Mouse (Mus musculus) liver, embryonic 16.5 days (tissue): ENCODE data around the gene Wasl. TPM values are rescaled to one million over a fixed set of nuclear protein-coding genes. Genes with fewer than 3 reads are reported as not detected.

Experiments
- ATAC-seq: fragments of 200-750 bp; cut with Nextera tagmentation; 2 replicates; pipeline ENCODE4 v1.8.0; 2017; ENCODE audit warnings: low read depth, mild to moderate bottlenecking, moderate number of reproducible peaks, moderate library complexity
- H3K27ac ChIP-seq: fragments of 300-500 bp; sonication (generic); 2 replicates; pipeline ENCODE4 v1.5.1; 2014; ENCODE audit warnings: mild to moderate bottlenecking, low read length
- H3K27me3 ChIP-seq: fragments of 300-500 bp; sonication (generic); 2 replicates; pipeline ENCODE4 v1.6.1; 2014; ENCODE audit warnings: low read depth, low read length, mixed read lengths; ENCODE audit not compliant: control insufficient read depth, insufficient read depth
- H3K36me3 ChIP-seq: fragments of 300-500 bp; sonication (generic); 2 replicates; pipeline ENCODE4 v1.6.1; 2014; ENCODE audit warnings: mild to moderate bottlenecking; ENCODE audit not compliant: control insufficient read depth, insufficient read depth
- H3K4me1 ChIP-seq: fragments of 300-500 bp; sonication (generic); 2 replicates; pipeline ENCODE4 v1.6.1; 2014; ENCODE audit warnings: low read depth, low read length, mixed read lengths; ENCODE audit not compliant: control insufficient read depth
- H3K4me2 ChIP-seq: fragments of 300-500 bp; sonication (generic); 2 replicates; pipeline ENCODE4 v1.6.1; 2014; ENCODE audit warnings: low read depth, low read length, mixed read lengths
- H3K4me3 ChIP-seq: fragments of 300-500 bp; sonication (generic); 2 replicates; pipeline ENCODE4 v1.5.1; 2014; ENCODE audit warnings: low read depth, mild to moderate bottlenecking, low read length
- H3K9ac ChIP-seq: fragments of 300-500 bp; sonication (generic); 2 replicates; pipeline ENCODE4 v1.6.1; 2014; ENCODE audit warnings: low read depth, low read length
- H3K9me3 ChIP-seq: fragments of 300-500 bp; sonication (generic); replicated peaks from 2 replicates; pipeline ENCODE4 v1.6.1; 2016; ENCODE audit warnings: low read length; ENCODE audit not compliant: control insufficient read depth
- WGBS: fragments of 180-500 bp; shearing (Covaris S2); extraction: QIAGEN DNeasy Blood & Tissue Kit; methylation state at CpG from one replicate; pipeline ENCODE4 v1.1.7; 2014; ENCODE audit not compliant: insufficient replicate concordance; 5-methylcytosine and 5-hydroxymethylcytosine counted together
- polyA plus RNA-seq: library from polyadenylated mRNA; unstranded; fragments of >200 nt; fragmentation: Nextera tagmentation; extraction: Ambion mirVana; gene quantifications from 2 replicates; pipeline ENCODE4 v1.2.1, GENCODE M21; 2015

Wasl gene
- polyA plus RNA-seq, 1 experiment from 2014 or later, result 26.1 TPM

DNA sequence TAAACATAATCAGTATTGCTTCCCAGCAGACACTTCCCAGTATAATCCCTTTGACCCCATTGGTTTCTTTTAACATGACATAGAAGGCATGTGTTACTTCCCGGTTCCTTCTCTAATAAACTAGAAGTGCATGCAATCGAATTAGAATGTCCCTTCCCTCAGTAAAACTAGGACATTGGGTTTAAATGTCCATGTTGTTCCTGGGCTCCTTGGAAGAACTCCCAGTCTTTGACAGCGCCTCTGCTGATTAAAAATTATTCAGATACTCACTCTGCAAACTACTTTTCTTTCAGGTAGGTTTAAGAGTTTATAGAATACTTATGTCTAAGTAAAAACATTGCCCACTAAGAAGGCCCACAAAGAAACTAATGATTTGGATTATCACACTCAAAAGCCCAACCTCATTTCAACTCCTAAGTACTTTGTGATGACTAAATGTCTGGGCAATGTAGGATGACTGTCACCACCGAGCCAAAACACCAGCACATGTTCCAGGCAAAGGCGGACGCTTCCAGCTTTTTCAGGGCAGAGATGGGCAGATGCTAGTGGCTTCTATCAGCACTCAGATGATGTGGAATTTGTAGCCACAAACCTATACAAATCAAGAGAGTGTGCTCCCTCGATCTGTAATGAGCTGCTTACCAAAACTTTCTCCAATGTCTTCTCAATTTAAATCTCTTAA, 52.6 kb downstream of the Wasl start:
- Histone ChIP-seq H3K27me3 (no peaks in the 10 kb centered on the region), H3K4me1 (no peaks in the 10 kb centered on the region), H3K27ac (no peak overlapping the region), H3K9me3 (no peaks in the 10 kb centered on the region), H3K9ac (no peak overlapping the region), H3K4me3 (no peak overlapping the region), H3K4me2 (no peak overlapping the region), H3K36me3 (peaks cover 12% of the 10 kb centered on the region)
- 80% methylated on average over 7 of the region's 7 CpGs for WGBS
- ATAC-seq, result no peak

- 67% methylated on average over 4 of the region's 4 CpGs for WGBS
- no peaks in the 10 kb centered on the region for H3K9me3 ChIP-seq
- no peak overlapping the region for H3K4me2 ChIP-seq
- H3K27ac ChIP-seq, result no peak overlapping the region
- H3K36me3 ChIP-seq, result peaks cover 7% of the 10 kb centered on the region
- H3K9ac ChIP-seq, result no peak overlapping the region
- H3K4me1 ChIP-seq, result no peaks in the 10 kb centered on the region
- no peaks in the 10 kb centered on the region for H3K27me3 ChIP-seq
- ATAC-seq, result no peak
- H3K4me3 ChIP-seq, result no peak overlapping the region
Observed at GRCm38 (mm10) chr6:24610358-24610757, 54.5 kb downstream of the Wasl start.

DNA sequence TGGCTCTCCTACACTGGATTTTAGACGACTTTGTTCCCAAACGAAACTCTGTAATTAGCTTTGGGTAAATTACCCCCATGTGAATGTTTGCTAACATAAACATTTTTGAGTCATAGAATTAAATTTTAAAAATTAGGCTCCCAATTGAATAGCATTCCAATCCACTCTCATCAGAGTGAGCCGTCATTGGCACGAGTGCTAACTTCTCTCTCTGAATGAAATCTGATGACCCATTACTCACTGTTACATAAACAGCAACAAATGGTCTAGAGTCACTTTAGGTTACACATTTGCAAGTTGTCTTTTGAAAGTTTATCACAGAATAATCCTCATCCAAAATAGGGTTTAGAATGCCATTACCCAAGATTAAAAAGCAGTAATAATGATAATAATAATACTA, 55.3 kb downstream of the Wasl start:
- Histone ChIP-seq H3K9ac (no peak overlapping the region), H3K36me3 (0 out of 2 replicates have a peak, but pooled peaks cover 2% of the 10 kb centered on the region), H3K4me2 (no peak overlapping the region), H3K4me1 (no peaks in the 10 kb centered on the region), H3K4me3 (no peak overlapping the region), H3K9me3 (no peaks in the 10 kb centered on the region), H3K27me3 (no peaks in the 10 kb centered on the region), H3K27ac (no peak overlapping the region)
- WGBS, result 63% methylated on average over 4 of the region's 4 CpGs
- no peak for ATAC-seq

DNA sequence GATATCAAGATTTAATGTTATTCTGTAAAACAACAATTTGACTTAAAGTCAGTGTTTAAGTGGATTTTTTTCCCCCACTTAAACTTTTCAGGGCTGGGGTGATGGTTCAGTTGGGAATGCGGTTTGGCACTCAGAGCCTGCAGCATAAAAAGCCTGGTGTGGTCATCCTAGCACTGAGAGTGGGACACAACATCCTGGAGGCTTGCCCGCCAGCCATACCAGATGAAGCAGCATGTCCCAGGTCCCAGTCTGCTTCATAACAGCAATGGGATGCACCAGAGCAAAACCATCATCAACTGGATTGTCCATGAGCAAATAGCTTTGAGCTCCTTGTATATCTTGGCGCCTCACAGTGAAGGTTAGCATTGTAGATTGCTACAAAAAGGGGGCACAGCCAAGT, 56.1 kb downstream of the Wasl start:
- Histone ChIP-seq H3K4me1 (no peaks in the 10 kb centered on the region), H3K27ac (no peak overlapping the region), H3K36me3 (no peaks in the 10 kb centered on the region), H3K27me3 (no peaks in the 10 kb centered on the region), H3K4me2 (no peak overlapping the region), H3K9me3 (no peaks in the 10 kb centered on the region), H3K4me3 (no peak overlapping the region), H3K9ac (no peak overlapping the region)
- no peak for ATAC-seq
- WGBS, result 67% methylated on average over 3 of the region's 3 CpGs

DNA sequence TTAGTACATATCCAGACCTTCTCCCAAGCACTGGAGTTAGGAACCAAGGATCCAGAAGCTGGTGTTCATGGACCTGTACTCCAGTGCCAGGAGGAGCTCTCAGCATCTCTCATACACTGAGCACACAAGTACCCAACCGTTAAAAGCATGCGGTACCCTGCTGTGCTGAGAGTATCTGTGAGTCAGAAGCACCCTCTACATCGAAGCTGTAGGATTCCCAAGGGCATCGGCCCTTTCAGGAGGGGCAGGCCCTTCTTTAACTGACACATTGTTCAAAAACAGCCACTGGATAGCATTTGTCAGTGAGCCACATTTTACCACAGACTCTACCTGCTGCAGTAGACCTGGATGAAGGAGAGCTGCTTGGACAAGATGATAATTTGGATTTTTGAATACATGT, 56.7 kb downstream of the Wasl start:
- H3K9ac ChIP-seq, result no peak overlapping the region
- H3K4me2 ChIP-seq, result no peak overlapping the region
- H3K27me3 ChIP-seq, result no peaks in the 10 kb centered on the region
- no peaks in the 10 kb centered on the region for H3K9me3 ChIP-seq
- H3K4me3 ChIP-seq, result no peak overlapping the region
- H3K4me1 ChIP-seq, result no peaks in the 10 kb centered on the region
- no peak for ATAC-seq
- H3K27ac ChIP-seq, result no peak overlapping the region
- no peaks in the 10 kb centered on the region for H3K36me3 ChIP-seq
- 68% methylated on average over 4 of the region's 4 CpGs for WGBS

- no peaks in the 10 kb centered on the region for H3K9me3 ChIP-seq
- 87% methylated on average over 15 of the region's 15 CpGs for WGBS
- H3K4me1 ChIP-seq, result no peaks in the 10 kb centered on the region
- H3K9ac ChIP-seq, result no peak overlapping the region
- no peak overlapping the region for H3K27ac ChIP-seq
- no peaks in the 10 kb centered on the region for H3K36me3 ChIP-seq
- H3K27me3 ChIP-seq, result no peaks in the 10 kb centered on the region
- no peak for ATAC-seq
- H3K4me3 ChIP-seq, result no peak overlapping the region
- no peak overlapping the region for H3K4me2 ChIP-seq
Observed at GRCm38 (mm10) chr6:24607531-24607930, 57.3 kb downstream of the Wasl start.

DNA sequence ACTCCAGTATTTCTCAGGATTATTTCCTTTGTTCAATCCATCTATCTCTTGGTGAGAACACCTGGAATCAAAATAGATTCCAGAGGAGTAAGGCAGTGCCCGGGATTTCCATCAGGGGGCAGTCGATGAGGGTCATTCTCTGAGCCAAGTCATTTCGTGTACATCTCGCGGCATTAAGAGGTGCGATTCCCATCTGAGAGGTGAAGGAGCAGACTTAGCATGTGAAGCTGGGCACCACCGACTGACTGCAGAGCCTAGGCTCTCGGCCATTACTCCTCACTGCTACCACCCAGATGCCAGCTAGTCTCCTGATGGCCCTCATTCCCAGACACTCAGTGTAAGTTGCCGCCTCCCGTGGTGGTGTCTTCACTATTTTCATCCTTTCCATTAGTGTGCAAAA, 58.3 kb downstream of the Wasl start:
- Histone ChIP-seq H3K27ac (no peak overlapping the region), H3K4me3 (no peak overlapping the region), H3K9ac (no peak overlapping the region), H3K27me3 (no peaks in the 10 kb centered on the region), H3K9me3 (no peaks in the 10 kb centered on the region), H3K4me1 (peaks cover 2% of the 10 kb centered on the region; the same call in 1 of the 2 replicates), H3K36me3 (no peaks in the 10 kb centered on the region), H3K4me2 (no peak overlapping the region)
- no peak for ATAC-seq
- WGBS, result 66% methylated on average over 10 of the region's 10 CpGs

DNA sequence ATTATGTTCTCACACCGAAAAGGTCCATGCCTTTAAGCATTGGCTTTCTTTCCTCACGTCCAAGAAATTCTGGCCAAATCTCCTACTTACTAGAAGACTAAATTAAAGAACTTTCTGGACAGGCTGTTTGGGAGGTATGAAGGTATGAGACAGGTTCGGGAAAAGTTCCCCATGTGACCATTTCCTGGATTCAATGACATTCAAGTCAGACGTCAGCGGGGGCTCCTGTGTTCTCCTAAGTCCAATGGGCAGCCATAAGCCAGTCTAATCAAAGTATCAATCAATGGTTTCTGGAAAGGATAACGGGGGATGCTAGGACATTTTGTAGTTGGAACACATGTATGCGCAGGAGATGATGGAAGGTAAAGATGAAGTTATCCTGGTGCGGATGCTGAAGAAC, 59.2 kb downstream of the Wasl start:
- Histone ChIP-seq H3K36me3 (no peaks in the 10 kb centered on the region), H3K9me3 (no peaks in the 10 kb centered on the region), H3K27me3 (no peaks in the 10 kb centered on the region), H3K4me3 (no peak overlapping the region), H3K4me2 (no peak overlapping the region), H3K4me1 (peaks cover 2% of the 10 kb centered on the region; the same call in 1 of the 2 replicates), H3K27ac (no peak overlapping the region), H3K9ac (no peak overlapping the region)
- no peak for ATAC-seq
- WGBS, result 80% methylated on average over 8 of the region's 8 CpGs

DNA sequence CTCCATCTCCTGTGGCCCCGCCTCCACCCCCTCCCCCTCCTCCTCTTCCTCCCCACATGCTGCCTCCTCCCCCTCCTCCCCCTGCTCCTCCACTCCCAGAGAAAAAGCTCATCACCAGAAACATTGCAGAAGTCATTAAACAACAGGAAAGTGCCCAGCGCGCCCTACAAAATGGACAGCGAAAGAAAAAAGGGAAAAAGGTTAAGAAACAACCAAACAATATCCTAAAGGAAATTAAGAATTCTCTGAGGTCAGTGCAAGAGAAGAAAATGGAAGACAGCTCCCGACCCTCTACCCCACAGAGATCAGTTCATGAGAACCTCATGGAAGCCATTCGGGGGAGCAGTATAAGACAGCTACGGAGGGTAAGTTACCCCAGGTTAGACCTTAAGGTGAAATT, 60.5 kb downstream of the Wasl start:
- ATAC-seq, result no peak
- Histone ChIP-seq H3K36me3 (no peaks in the 10 kb centered on the region), H3K4me2 (no peak overlapping the region), H3K4me3 (no peak overlapping the region), H3K27ac (no peak overlapping the region), H3K9ac (no peak overlapping the region), H3K4me1 (peaks cover 2% of the 10 kb centered on the region; the same call in 1 of the 2 replicates), H3K9me3 (no peaks in the 10 kb centered on the region), H3K27me3 (no peaks in the 10 kb centered on the region)
- WGBS, result 84% methylated on average over 7 of the region's 7 CpGs
